Mouse (Mus musculus): ENCODE results near the gene Noto.

DNA sequence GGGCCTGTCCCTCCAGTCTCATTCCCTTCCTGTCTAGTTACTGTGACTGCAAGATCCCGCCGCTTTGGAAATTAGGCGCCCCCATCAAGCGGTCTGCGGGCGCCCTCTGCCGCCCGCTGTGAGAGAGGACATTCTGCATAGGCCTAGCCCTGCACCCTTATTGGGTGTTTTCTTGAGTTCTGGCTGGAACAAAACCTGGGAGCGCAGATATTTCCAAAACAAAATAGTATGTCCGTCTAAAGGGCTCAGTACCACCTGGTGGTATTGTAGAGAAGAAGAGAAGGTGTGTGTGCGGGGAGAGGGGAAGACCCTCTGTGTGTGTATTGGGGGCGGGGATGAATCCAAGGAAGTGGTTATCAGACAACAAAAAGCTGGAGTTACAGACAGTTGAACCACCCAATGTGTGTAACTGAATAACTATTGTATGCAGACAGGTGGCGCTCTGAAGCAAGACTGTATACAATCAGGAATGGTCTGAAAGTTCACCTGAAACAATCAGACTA is 12.9 kb upstream of the Noto start:
- TF ChIP-seq POLR2A (IDR thresholded peaks at IDR 0.05; ENCODE audit: low read depth, low read length) (no peak), CTCF (IDR thresholded peaks at IDR 0.05; ENCODE audit: borderline replicate concordance, insufficient read depth, low read length) (peak; percentile 47; the same call in 1 of the 2 replicates)
